Mouse (Mus musculus) stomach, postnatal 0 days (tissue): ENCODE results near the gene Zkscan1. TPM values are rescaled to one million over a fixed set of nuclear protein-coding genes. Genes with fewer than 3 reads are reported as not detected.

Source experiments
- ATAC-seq: fragments of 200-750 bp; cut with Nextera tagmentation; 2 replicates; pipeline ENCODE4 v1.8.0; 2017; ENCODE audit not compliant: low FRiP score, low TSS enrichment
- DNase-seq: peaks from one replicate; pipeline ENCODE4 v3.0.0-alpha.2; 2016; ENCODE audit warnings: low spot score
- H3K27ac ChIP-seq: fragments of 300-500 bp; sonication (generic); replicated peaks from 2 replicates; pipeline ENCODE4 v1.5.1; 2014; ENCODE audit warnings: mild to moderate bottlenecking, control low read depth
- H3K27me3 ChIP-seq: fragments of 300-500 bp; sonication (generic); 2 replicates; pipeline ENCODE4 v1.6.1; 2014; ENCODE audit warnings: low read length; ENCODE audit not compliant: control insufficient read depth, insufficient read depth
- H3K36me3 ChIP-seq: fragments of 300-500 bp; sonication (generic); 2 replicates; pipeline ENCODE4 v1.6.1; 2014; ENCODE audit warnings: low read length, mixed read lengths; ENCODE audit not compliant: control insufficient read depth, insufficient read depth
- H3K4me1 ChIP-seq: fragments of 300-500 bp; sonication (generic); replicated peaks from 2 replicates; pipeline ENCODE4 v1.6.1; 2014; ENCODE audit warnings: antibody characterized with exemption; ENCODE audit not compliant: control insufficient read depth, insufficient read depth
- H3K4me2 ChIP-seq: fragments of 300-500 bp; sonication (generic); replicated peaks from 2 replicates; pipeline ENCODE4 v1.6.1; 2014; ENCODE audit warnings: low read depth, mild to moderate bottlenecking, control low read depth, moderate library complexity
- H3K4me3 ChIP-seq: fragments of 300-500 bp; sonication (generic); 2 replicates; pipeline ENCODE4 v1.5.1; 2014; ENCODE audit warnings: low read depth, low read length, control low read depth
- H3K9ac ChIP-seq: fragments of 300-500 bp; sonication (generic); 2 replicates; pipeline ENCODE4 v1.6.1; 2014; ENCODE audit warnings: mild to moderate bottlenecking, low read length, control low read depth, mixed read lengths
- H3K9me3 ChIP-seq: fragments of 300-500 bp; sonication (generic); 2 replicates; pipeline ENCODE4 v1.6.1; 2016; ENCODE audit warnings: low read length; ENCODE audit not compliant: control insufficient read depth
- CTCF ChIP-seq: IDR thresholded peaks from 2 replicates; pipeline ENCODE4 v1.5.1; 2016; ENCODE audit warnings: antibody characterized with exemption, low read depth, mild to moderate bottlenecking, moderate library complexity
- EP300 ChIP-seq: optimal IDR thresholded peaks from 2 replicates; pipeline ENCODE3; 2016; ENCODE audit warnings: antibody characterized with exemption
- WGBS: fragments of 180-500 bp; shearing (Covaris S2); extraction: QIAGEN DNeasy Blood & Tissue Kit; methylation state at CpG from one replicate; pipeline ENCODE4 v1.1.7; 2014; 5-methylcytosine and 5-hydroxymethylcytosine counted together
- polyA plus RNA-seq: library from polyadenylated mRNA; unstranded; fragments of >200 nt; fragmentation: Nextera tagmentation; extraction: Ambion mirVana; gene quantifications from 2 replicates; pipeline ENCODE4 v1.2.1, GENCODE M21; 2015

Gene Zkscan1
- polyA plus RNA-seq, 1 experiment from 2014 or later, result 5.8 TPM

DNA sequence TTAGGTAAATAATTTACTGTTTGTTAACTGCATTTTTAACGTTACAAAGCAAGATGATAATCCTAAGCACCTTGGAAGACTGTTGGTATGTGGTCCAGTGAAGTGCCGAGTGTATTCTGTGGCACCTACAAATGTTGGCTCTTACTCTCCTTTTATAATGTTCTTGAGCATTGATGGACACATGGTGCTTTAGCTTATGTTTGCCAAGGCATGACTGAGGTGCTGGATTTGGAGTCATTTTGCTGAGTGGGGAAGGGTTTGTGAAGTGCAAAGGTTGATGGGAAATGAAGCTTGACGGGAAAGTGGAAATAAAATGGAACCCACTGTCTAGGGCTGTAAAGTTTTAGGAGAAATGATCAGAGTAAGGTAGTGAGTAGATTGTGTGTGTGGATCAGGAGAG, 3.5 kb downstream of the Zkscan1 start:
- Histone ChIP-seq H3K36me3 (peaks cover 3% of the 10 kb centered on the region; the same call in 1 of the 2 replicates), H3K9ac (no peak overlapping the region), H3K9me3 (no peaks in the 10 kb centered on the region), H3K4me1 (no peaks in the 10 kb centered on the region), H3K27me3 (no peaks in the 10 kb centered on the region), H3K27ac (no peak overlapping the region), H3K4me2 (no peak overlapping the region), H3K4me3 (no peak overlapping the region)
- no peak for TF ChIP-seq CTCF
- TF ChIP-seq EP300, result no peak
- ATAC-seq (no peak), DNase-seq (no peak)
- WGBS, result 56% methylated on average over 3 of the region's 3 CpGs

DNA sequence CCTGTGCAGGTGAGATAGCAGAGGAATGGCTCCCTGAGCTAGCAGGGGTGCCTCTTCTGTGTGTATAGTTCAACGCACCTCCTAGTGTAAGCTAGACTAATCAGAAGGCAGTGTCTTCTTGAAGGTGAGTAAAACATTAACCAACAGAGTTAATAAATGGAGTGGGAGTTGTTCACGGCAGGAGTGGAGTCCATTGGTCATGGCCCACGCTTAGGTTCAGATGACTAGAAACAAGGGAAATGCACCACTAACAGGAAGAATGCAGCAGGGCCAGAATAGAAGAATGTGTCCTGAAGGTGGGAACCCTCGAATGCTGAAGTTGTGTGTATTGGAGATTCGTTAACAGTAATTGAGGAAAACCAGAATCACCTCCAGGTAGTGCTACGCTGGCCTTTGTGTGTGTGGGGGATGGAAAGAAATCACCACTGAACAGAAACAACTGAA, 4.2 kb downstream of the Zkscan1 start:
- ATAC-seq, result peak; percentile 64
- Histone ChIP-seq H3K4me2 (0 out of 2 replicates have a peak overlapping the region, but pooled peaks have one; percentile 5), H3K36me3 (peaks cover 5% of the 10 kb centered on the region), H3K27ac (no peak overlapping the region), H3K9me3 (no peaks in the 10 kb centered on the region), H3K9ac (no peak overlapping the region), H3K4me3 (no peak overlapping the region), H3K4me1 (no peaks in the 10 kb centered on the region), H3K27me3 (no peaks in the 10 kb centered on the region)
- WGBS, result 61% methylated on average over 6 of the region's 6 CpGs
- DNase-seq, result peak; percentile 23
- TF ChIP-seq EP300 (no peak), CTCF (no peak)

DNA sequence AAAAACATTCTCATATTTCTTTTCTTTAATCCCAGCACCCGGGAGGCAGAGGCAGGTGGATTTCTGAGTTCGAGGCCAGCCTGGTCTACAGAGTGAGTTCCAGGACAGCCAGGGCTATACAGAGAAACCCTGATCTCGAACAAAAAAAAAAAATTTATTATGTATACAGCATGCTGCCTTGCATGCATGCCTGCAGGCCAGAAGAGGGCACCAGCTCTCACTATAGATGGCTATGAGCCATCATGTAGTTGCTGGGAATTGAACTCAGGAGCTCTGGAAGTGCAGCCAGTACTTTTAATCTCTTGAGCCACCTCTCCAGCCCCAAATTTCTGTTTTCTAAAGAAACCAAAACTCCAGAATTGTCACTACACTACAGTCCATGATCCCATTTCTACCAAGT, 5.4 kb downstream of the Zkscan1 start:
- no peak overlapping the region for H3K27ac ChIP-seq
- TF ChIP-seq CTCF (peak; percentile 69), EP300 (no peak)
- H3K36me3 ChIP-seq, result peaks cover 7% of the 10 kb centered on the region
- 69% methylated on average over 3 of the region's 3 CpGs for WGBS
- H3K9me3 ChIP-seq, result no peaks in the 10 kb centered on the region
- ATAC-seq, result no peak
- no peak overlapping the region for H3K4me2 ChIP-seq
- no peak overlapping the region for H3K4me3 ChIP-seq
- no peaks in the 10 kb centered on the region for H3K4me1 ChIP-seq
- H3K27me3 ChIP-seq, result no peaks in the 10 kb centered on the region
- DNase-seq, result no peak
- H3K9ac ChIP-seq, result no peak overlapping the region

DNA sequence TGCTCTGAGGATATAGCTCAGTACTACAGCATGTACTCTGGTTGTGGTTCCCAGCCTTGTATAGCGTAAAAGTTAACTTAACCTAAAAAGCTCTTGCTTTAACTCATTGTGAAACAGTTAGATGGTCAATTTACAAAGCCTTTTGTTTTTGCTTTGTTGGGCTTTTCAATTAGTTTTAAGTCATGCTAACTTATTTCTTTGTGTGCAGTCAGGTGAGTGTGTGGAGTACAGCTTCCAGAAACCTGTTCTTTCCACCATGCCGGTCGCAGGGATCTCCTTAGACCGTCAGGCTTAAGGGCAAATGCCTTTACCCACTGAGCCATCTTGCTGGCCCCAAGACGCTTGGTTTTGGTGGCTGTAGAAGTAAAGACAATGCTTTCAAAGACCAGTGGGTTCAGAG, 5.9 kb downstream of the Zkscan1 start:
- Histone ChIP-seq H3K9me3 (no peaks in the 10 kb centered on the region), H3K4me2 (no peak overlapping the region), H3K4me3 (no peak overlapping the region), H3K4me1 (no peaks in the 10 kb centered on the region), H3K27me3 (no peaks in the 10 kb centered on the region), H3K36me3 (peaks cover 7% of the 10 kb centered on the region), H3K9ac (no peak overlapping the region), H3K27ac (no peak overlapping the region)
- TF ChIP-seq EP300 (no peak), CTCF (no peak)
- DNase-seq, result no peak
- no peak for ATAC-seq
- WGBS, result 95% methylated on average over 5 of the region's 5 CpGs

DNA sequence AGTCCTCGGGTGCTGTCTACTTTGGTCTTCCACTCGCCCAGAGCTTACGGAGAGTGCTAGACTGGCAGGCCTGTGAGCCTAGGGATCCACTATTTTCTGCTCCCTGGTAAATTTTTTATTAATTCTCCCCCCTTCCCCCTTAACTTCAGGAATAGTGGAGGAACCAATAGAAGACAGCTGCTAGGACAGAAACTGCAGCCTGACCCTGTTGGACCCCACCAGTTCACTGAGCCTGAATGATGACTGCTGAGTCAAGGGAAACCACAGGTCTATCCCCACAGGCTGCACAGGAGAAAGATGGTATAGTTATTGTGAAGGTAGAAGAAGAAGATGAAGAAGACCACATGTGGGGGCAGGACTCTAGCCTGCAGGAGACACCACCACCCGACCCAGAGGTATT, 7.9 kb downstream of the Zkscan1 start:
- peaks cover 13% of the 10 kb centered on the region for H3K36me3 ChIP-seq
- no peak for DNase-seq
- no peak overlapping the region for H3K9ac ChIP-seq
- ATAC-seq, result no peak
- no peaks in the 10 kb centered on the region for H3K27me3 ChIP-seq
- H3K4me3 ChIP-seq, result no peak overlapping the region
- no peaks in the 10 kb centered on the region for H3K9me3 ChIP-seq
- no peak for TF ChIP-seq CTCF
- TF ChIP-seq EP300, result no peak
- WGBS, result 92% methylated on average over 4 of the region's 4 CpGs
- H3K4me2 ChIP-seq, result no peak overlapping the region
- no peaks in the 10 kb centered on the region for H3K4me1 ChIP-seq
- H3K27ac ChIP-seq, result no peak overlapping the region

DNA sequence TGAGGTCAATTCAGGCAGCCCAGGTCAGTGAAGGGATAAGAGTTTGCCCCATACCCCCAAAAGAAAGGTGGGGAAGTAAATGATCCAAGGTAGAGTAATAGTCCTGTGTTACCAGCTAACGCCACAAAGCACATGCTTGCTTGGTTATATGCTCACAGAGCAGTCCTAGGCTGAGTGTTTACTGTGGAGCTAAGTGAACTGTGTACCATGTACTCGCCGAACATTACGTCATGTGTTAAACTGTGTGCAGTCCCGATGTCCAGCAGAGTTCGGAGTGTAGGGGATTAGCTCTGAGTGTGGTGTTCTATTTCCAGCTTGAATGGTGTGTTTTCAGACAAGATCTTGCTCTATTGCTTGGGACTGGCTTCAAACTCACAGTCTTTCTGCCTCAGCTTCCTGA, 9.6 kb downstream of the Zkscan1 start:
- DNase-seq (no peak), ATAC-seq (peak; percentile 47; the same call in 1 of the 2 replicates)
- Histone ChIP-seq H3K9me3 (no peaks in the 10 kb centered on the region), H3K36me3 (peaks cover 16% of the 10 kb centered on the region), H3K4me3 (no peak overlapping the region), H3K4me1 (no peaks in the 10 kb centered on the region), H3K27ac (no peak overlapping the region), H3K4me2 (no peak overlapping the region), H3K9ac (no peak overlapping the region), H3K27me3 (no peaks in the 10 kb centered on the region)
- TF ChIP-seq EP300 (no peak), CTCF (no peak)
- 93% methylated on average over 6 of the region's 6 CpGs for WGBS
